Mouse (Mus musculus) embryonic facial prominence, embryonic 10.5 days (tissue): ENCODE data around the gene Map2k7. TPM values are rescaled to one million over a fixed set of nuclear protein-coding genes. Genes with fewer than 3 reads are reported as not detected.

Experiments used
- DNase-seq: peaks from one replicate; pipeline ENCODE4 v3.0.0-alpha.2; 2017; ENCODE audit warnings: low spot score
- H3K27ac ChIP-seq: fragments of 300-500 bp; sonication (generic); replicated peaks from 2 replicates; pipeline ENCODE4 v1.5.1; 2016; ENCODE audit warnings: mild to moderate bottlenecking
- H3K27me3 ChIP-seq: fragments of 300-500 bp; sonication (generic); replicated peaks from 2 replicates; pipeline ENCODE4 v1.6.1; 2016; ENCODE audit warnings: low read depth, mild to moderate bottlenecking; ENCODE audit not compliant: poor library complexity, severe bottlenecking
- H3K36me3 ChIP-seq: fragments of 300-500 bp; sonication (generic); replicated peaks from 2 replicates; pipeline ENCODE4 v1.6.1; 2016; ENCODE audit warnings: mild to moderate bottlenecking, moderate library complexity
- H3K4me1 ChIP-seq: fragments of 300-500 bp; sonication (generic); 2 replicates; pipeline ENCODE4 v1.6.1; 2016
- H3K4me3 ChIP-seq: fragments of 300-500 bp; sonication (generic); 2 replicates; pipeline ENCODE4 v1.5.1; 2016; ENCODE audit warnings: mild to moderate bottlenecking, moderate library complexity
- H3K9me3 ChIP-seq: fragments of 300-500 bp; sonication (generic); 2 replicates; pipeline ENCODE4 v1.6.1; 2016; ENCODE audit warnings: mild to moderate bottlenecking
- WGBS: fragments of 180-500 bp; shearing (Covaris S2); methylation state at CpG from one replicate; pipeline ENCODE4 v1.1.7; 2016; 5-methylcytosine and 5-hydroxymethylcytosine counted together
- polyA plus RNA-seq: library from polyadenylated mRNA; unstranded; fragments of >200 nt; fragmentation: Nextera tagmentation; extraction: Ambion mirVana; gene quantifications from 2 replicates; pipeline ENCODE4 v1.2.1, GENCODE M21; 2016

Map2k7 gene
- 31.0 and 32.8 TPM in 2 replicates for polyA plus RNA-seq

DNA sequence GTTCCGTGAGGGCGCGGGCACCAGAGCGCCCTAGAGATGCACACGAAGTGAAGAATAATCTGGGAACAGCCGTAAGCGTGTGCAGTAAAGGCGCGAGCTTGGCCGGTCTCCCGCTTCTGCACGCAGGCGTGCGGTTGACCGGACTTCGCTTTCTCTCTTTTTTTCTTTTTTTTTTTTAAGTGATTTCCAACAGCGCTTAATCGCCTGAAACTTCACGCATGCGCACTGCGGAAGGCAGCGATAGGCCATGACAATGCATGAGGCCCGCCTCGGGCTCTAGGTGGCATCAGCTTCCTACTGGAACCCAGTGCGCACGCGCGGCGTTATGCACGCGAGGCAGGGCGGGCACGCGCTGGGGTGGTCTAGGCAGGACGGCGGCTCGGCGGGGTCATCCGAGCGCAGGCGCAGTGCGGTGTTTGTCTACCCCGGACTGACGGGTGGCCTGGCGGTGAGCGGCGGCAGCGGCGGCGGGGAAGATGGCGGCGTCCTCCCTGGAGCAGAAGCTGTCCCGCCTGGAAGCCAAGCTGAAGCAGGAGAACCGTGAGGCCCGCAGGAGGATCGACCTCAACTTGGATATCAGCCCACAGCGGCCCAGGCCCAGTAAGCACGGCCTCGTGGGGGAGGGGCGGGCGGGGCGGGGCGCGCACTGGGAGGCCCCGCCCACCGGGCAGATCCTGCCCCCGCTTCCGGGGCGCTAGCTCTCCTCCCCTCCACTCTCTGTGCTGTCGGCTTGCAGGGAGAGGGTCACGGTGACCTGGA, at the start of gene Map2k7, which contains the start of gene Gm49320:
Map2k7 (plus strand) TSS at position 307 of the 759 bp plus-strand sequence.
Gm49320 (plus strand) TSS at position 432 of the 759 bp plus-strand sequence.
- Histone ChIP-seq H3K9me3 (no peaks in the 10 kb centered on the region), H3K4me1 (peaks cover 23% of the 10 kb centered on the region), H3K36me3 (peaks cover 36% of the 10 kb centered on the region), H3K4me3 (peak within 1 kb of the TSS; percentile 82), H3K27me3 (peaks cover 14% of the 10 kb centered on the region; the same call in 1 of the 2 replicates), H3K27ac (peak within 1 kb of the TSS; percentile 97)
- DNase-seq, result peak; percentile 100
- under 1% methylated on average over 71 of the region's 71 CpGs for WGBS

DNA sequence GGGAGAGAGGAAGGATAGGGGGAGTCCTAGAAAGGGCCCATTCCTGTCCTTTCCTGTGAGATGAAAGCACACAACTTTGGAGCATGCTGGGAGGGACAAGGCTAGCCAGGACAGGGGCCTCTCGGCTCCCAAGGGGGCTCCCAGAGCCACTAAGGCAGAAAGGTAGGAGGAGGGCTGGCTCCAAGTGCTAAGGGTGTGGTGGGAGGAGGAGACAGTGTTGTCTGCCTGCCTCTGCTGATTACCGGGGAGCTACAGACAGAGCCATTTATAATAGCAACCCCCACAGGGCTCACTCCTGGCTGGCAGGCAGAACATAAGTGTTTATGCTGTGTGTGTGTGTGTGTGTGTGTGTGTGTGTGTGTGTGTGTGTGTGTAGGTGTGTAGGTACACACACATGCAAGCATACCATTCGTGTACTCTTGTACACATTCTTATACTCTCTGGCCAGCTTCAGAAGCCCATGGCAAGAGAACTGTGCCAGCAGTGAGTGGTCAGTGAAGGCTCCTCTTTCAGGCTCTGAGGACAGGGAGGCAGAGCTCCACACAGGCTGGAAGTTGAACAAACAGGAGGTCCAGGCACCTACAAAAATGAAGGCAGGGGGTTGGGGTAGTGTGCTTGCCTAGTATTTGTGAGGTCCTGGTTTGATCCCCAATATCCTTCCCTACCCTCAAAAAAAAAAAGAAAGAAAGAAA, 49.4 kb upstream of the Map2k7 start:
- Histone ChIP-seq H3K9me3 (no peaks in the 10 kb centered on the region), H3K36me3 (peaks cover 29% of the 10 kb centered on the region), H3K4me3 (no peak overlapping the region), H3K27ac (no peak overlapping the region), H3K27me3 (peaks cover 5% of the 10 kb centered on the region), H3K4me1 (peaks cover 16% of the 10 kb centered on the region)
- DNase-seq, result no peak
- 40% methylated on average over 3 of the region's 3 CpGs for whole genome bisulfite sequencing

DNA sequence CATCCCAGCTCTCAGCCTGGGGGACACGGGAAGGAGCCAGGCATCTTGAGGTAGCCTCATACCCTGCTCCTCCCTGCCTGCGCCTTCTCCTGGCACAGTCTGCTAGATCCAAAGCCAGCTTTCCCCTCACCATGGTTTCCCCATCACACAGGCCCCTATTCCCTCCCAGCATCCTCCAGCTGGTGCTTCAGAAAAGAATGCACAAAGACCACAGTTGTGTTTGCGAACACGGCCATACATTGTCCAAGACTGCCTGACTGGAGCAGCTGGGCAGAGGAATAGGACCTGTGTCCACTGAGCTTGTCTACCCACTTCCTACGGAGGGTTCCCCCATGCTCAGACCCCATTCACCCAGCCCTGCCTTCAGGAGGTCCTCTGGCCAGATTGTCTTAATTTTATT, 46.2 kb upstream of the Map2k7 start:
- Histone ChIP-seq H3K9me3 (no peaks in the 10 kb centered on the region), H3K4me1 (peaks cover 16% of the 10 kb centered on the region), H3K27ac (no peak overlapping the region), H3K27me3 (peaks cover 12% of the 10 kb centered on the region), H3K36me3 (peaks cover 4% of the 10 kb centered on the region), H3K4me3 (no peak overlapping the region)
- DNase-seq, result no peak
- WGBS, result 53% methylated on average over 5 of the region's 5 CpGs

DNA sequence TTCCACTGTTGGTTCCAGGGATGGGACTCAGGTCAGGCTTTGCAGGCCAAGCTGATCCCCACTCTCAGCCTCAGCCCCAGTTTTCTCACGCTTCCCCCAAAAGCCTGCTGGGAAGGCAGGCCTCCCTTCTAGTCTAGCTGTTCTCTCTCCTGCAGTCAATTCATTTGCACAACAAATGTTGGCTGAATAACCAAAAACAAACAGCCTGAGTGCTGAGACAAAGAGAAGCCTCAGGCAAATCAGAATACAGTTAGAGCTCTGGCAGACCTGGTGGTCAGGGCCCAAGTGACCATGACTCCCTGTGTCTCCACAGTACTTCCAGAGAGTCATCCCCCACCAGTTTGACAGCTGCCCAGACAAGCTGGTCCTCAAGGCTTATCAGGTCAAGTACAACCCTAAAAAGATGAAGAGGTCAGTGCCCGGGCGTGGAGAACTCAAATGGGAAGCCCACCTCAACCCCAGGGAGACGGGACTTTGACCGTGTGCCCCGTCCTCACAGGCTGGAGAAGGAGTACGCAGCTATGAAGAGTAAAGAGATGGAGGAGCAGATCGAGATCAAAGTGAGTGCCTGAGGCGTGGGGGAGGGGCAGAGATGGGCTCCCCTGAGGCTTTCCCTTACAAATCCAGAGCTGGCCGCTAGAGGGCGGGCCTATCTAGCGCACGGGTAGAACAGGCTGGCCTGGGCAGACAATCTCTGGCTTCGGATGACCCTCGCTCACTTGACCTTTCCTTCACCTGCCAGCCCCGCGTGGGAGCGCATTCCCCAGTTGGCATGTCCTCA, 45.5 kb upstream of the Map2k7 start:
- H3K27me3 ChIP-seq, result peaks cover 12% of the 10 kb centered on the region
- H3K27ac ChIP-seq, result peak overlapping the region; percentile 46
- H3K4me1 ChIP-seq, result peaks cover 16% of the 10 kb centered on the region
- H3K4me3 ChIP-seq, result peak overlapping the region; percentile 29; the same call in 1 of the 2 replicates
- no peaks in the 10 kb centered on the region for H3K36me3 ChIP-seq
- no peaks in the 10 kb centered on the region for H3K9me3 ChIP-seq
- peak; percentile 87 for DNase-seq
- 6% methylated on average over 18 of the region's 18 CpGs for WGBS

DNA sequence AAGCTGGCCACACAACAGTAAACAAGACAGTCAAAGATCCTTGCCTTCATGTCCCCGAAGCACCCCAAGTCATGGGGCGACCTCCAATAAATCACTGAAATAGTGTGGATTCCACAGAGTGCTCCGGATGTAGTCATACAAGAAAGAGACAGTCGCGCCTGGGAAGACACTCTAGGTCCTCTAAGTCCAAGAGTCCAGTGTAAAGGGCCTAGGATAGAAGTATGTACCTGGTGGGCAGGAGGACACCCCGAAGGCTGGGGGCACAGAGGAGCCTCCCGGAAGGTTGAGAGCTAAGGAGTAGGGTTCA, 45.0 kb upstream of the Map2k7 start:
- DNase-seq, result no peak
- no peaks in the 10 kb centered on the region for H3K9me3 ChIP-seq
- no peak overlapping the region for H3K4me3 ChIP-seq
- no peaks in the 10 kb centered on the region for H3K36me3 ChIP-seq
- WGBS, result 56% methylated on average over 7 of the region's 7 CpGs
- peaks cover 16% of the 10 kb centered on the region for H3K4me1 ChIP-seq
- peaks cover 12% of the 10 kb centered on the region for H3K27me3 ChIP-seq
- H3K27ac ChIP-seq, result no peak overlapping the region

DNA sequence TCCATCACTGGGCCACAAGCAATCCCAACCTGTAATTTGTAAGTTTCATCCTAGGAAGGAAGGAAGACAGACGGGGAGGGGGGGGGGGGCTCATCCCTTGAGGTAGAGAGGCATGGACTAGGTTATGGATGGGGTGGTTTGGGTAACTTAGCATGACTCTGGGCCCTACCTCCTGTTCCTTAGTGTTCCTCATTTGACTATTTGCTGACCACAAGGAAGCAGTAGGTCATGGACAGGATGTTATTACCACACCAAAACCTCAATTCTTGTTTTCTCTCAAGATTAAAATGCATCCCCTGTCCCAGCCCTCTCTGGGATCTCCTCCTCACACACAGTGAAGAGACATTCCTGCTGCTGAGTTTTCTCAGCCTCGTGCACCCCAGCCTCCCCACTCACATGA, 37.2 kb upstream of the Map2k7 start:
- no peaks in the 10 kb centered on the region; the same call in 1 of the 2 replicates for H3K36me3 ChIP-seq
- peaks cover 11% of the 10 kb centered on the region for H3K4me1 ChIP-seq
- DNase-seq, result no peak
- H3K9me3 ChIP-seq, result no peaks in the 10 kb centered on the region
- whole genome bisulfite sequencing, result 65% methylated on average over 2 of the region's 2 CpGs
- H3K4me3 ChIP-seq, result no peak overlapping the region
- no peak overlapping the region for H3K27ac ChIP-seq
- H3K27me3 ChIP-seq, result peaks cover 48% of the 10 kb centered on the region

DNA sequence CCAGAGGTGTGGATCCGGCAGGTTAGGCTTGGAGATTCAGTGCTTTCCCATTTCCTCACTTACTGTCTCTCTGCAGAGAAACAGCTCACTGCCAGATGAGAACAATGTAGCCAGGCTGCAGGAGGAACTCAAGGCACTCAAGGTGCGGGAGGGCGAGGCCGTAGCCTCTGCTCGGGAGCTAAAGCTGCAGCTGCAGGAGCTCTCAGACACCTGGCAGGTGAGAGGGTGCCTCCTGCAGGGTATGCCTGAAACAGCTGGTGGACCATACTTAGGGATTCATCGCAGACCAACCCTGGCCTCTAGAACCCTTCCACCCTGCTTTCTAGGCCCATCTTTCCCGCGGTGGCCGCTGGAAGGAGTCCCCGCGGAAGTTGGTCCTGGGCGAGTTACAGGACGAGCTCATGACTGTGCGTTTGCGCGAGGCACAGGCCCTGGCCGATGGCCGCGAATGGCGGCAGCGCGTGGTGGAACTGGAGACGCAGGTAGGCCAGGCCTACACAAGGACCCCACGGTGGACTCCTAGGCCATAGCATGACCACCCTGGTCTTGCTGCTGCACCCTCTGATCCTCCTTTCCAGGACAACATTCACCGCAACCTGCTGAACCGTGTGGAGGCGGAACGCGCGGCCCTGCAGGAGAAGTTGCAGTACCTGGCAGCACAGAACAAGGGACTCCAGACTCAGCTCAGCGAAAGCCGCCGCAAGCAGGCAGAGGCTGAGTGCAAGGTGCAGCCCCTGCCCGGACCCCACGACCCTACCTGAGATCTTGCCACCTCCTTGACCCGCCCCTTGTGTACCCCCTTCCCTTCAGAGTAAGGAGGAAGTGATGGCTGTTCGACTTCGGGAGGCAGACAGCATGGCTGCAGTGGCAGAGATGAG, 33.1 kb upstream of the Map2k7 start:
- peaks cover 6% of the 10 kb centered on the region for H3K9me3 ChIP-seq
- DNase-seq, result peak; percentile 46
- peak overlapping the region; percentile 39 for H3K4me3 ChIP-seq
- H3K4me1 ChIP-seq, result peaks cover 18% of the 10 kb centered on the region
- WGBS, result 9% methylated on average over 38 of the region's 38 CpGs
- no peak overlapping the region; the same call in 1 of the 2 replicates for H3K27ac ChIP-seq
- H3K36me3 ChIP-seq, result peaks cover 16% of the 10 kb centered on the region
- H3K27me3 ChIP-seq, result peaks cover 87% of the 10 kb centered on the region

DNA sequence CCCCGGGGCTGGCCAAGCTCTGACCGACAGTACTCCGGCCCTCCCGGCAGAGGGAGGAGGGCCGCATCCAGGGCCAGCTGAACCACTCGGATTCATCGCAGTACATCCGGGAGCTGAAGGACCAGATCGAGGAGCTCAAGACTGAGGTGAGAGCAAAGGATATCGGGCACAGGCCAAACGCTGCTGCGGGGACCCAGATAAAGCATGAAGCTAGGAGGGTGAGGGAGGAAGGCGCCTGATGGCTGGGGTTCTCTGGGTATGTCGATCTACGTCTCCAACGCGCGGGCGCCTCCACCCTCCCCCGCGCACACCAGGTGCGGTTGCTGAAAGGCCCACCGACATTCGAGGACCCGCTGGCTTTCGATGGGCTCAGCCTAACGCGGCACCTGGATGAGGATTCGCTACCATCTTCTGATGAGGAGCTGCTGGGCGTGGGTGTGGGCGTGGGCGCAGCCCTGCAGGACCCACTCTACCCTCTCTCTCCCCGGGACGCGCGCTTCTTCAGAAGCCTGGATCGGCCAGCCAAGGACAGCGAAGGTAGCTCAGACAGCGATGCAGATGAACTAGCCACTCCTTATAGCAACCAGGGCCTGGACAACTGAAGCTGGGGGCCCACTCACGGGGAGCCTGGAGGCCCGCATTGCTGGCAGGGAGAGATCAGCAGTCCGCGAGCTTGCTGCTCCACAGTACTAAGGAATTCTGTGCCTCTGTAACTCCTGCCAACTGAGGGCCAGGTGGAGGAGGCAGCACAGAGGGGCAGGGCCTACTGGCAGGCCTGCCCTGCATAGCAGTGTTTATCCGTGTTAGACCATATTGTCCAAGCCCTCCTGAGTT, 32.1 kb upstream of the Map2k7 start:
- Histone ChIP-seq H3K4me3 (peak overlapping the region; percentile 39), H3K27me3 (peaks cover 95% of the 10 kb centered on the region), H3K27ac (no peak overlapping the region; the same call in 1 of the 2 replicates), H3K9me3 (peaks cover 6% of the 10 kb centered on the region), H3K36me3 (peaks cover 20% of the 10 kb centered on the region), H3K4me1 (peaks cover 18% of the 10 kb centered on the region)
- WGBS, result 4% methylated on average over 44 of the region's 44 CpGs
- peak; percentile 31 for DNase-seq

DNA sequence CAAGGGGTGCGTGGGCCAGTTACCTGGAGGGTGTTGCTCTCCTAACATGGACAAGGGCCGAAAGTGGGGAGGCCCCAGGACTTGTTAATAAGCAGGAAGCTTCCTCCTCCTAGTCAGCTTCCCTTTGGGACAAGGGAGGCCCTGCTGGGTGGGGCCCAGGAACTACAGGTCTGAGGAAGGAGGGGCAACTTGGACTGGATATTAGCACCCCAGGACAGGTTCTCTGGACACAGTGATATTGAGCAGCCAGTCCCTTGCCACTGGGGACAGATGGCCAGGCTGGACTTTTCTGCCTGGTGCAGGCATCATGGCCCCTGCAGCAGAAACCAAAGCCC, 31.6 kb upstream of the Map2k7 start:
- DNase-seq, result no peak
- H3K27me3 ChIP-seq, result peaks cover 96% of the 10 kb centered on the region
- 47% methylated on average over 2 of the region's 2 CpGs for WGBS

DNA sequence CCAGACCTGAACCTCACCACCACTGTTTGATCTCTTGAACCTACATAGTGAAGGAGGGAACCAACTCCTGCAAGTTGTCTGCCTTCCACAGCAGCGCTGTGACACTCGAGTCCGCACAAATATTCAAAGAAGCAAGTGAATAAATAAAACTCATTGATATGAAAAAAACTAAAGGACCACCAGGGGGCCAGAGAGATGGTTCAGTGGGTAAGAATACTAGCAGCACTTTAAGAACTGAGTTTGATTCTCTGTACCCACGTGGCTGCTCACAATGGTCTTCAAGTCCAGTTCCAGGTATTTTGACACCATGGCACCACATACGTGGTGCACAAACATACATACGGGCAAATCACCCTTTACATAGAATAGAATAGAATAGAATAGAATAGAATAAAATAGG, 27.4 kb upstream of the Map2k7 start:
- Histone ChIP-seq H3K27me3 (peaks cover 95% of the 10 kb centered on the region), H3K4me1 (peaks cover 41% of the 10 kb centered on the region), H3K27ac (no peak overlapping the region), H3K4me3 (no peak overlapping the region), H3K9me3 (peaks cover 6% of the 10 kb centered on the region), H3K36me3 (peaks cover 20% of the 10 kb centered on the region)
- 81% methylated on average over 6 of the region's 6 CpGs for WGBS
- no peak for DNase-seq

More for the DNA sequence above, 31.6 kb upstream of the Map2k7 start:
- Histone ChIP-seq H3K36me3 (peaks cover 20% of the 10 kb centered on the region), H3K9me3 (peaks cover 6% of the 10 kb centered on the region), H3K4me1 (peaks cover 18% of the 10 kb centered on the region), H3K4me3 (0 out of 2 replicates have a peak overlapping the region, but pooled peaks have one; percentile 39), H3K27ac (no peak overlapping the region)

DNA sequence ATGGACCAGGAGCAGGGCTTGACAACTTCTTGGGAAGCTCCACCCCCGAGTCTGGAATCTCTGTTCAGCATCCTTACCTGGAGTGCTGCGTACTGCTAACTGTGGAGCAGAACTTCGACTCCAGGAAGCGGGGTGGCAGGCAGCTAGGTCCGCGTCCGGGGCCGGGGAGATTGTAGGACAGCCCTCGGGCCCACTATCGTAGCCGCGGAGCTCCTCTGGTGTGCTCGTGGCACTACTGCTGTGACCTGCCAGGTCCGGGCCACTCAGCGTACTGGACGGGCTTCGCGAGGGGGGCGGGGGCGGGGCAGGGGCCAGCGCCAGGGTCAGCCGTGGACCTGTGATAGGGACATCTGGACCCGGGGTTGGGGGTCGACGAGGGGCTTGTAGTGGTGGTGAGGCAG, 25.7 kb upstream of the Map2k7 start:
- WGBS, result 1% methylated on average over 25 of the region's 25 CpGs
- Histone ChIP-seq H3K36me3 (peaks cover 20% of the 10 kb centered on the region), H3K4me3 (peak overlapping the region; percentile 58), H3K27me3 (peaks cover 95% of the 10 kb centered on the region), H3K27ac (peak overlapping the region; percentile 70; the same call in 1 of the 2 replicates), H3K9me3 (peaks cover 6% of the 10 kb centered on the region), H3K4me1 (peaks cover 47% of the 10 kb centered on the region)
- peak; percentile 63 for DNase-seq
